Comparison of ENCODE assay signal across 8 mouse cellular contexts in genomic region chr11:48823536-48823972, GRCm38 (mm10). TPM values are rescaled to one million over a fixed set of nuclear protein-coding genes. Genes with fewer than 3 reads are reported as not detected.
DNase-seq lines count a peak whose midpoint lies in the region; ATAC-seq and TF ChIP-seq lines count a peak whose summit lies in the region.

No protein-coding gene starts in this region.

- WGBS in liver, embryonic 13.5 days (ENCODE audit: insufficient replicate concordance), result under 1% methylated on average over 15 of the region's 15 CpGs
- WGBS in stomach, postnatal 0 days, result 2% methylated on average over 15 of the region's 15 CpGs

- TF ChIP-seq EP300 in stomach, postnatal 0 days (optimal IDR thresholded peaks at IDR 0.05), result no peak

- H3K9ac ChIP-seq in liver, embryonic 13.5 days, result peak overlapping the region; percentile 59
- no peak overlapping the region for H3K9ac ChIP-seq in stomach, postnatal 0 days (ENCODE audit: low read length)

- H3K27me3 ChIP-seq in liver, embryonic 13.5 days, result peaks cover 27% of the 10 kb centered on the region
- no peaks in the 10 kb centered on the region for H3K27me3 ChIP-seq in myocyte (ENCODE audit: control insufficient read depth, insufficient read depth, insufficient read length)
- H3K27me3 ChIP-seq in stomach, postnatal 0 days (ENCODE audit: control insufficient read depth, insufficient read depth, low read length), result no peaks in the 10 kb centered on the region

- H3K4me2 ChIP-seq in liver, embryonic 13.5 days, result peak overlapping the region; percentile 85
- H3K4me2 ChIP-seq in myocyte (ENCODE audit: low read depth), result peak overlapping the region; percentile 44
- peak overlapping the region; percentile 63 for H3K4me2 ChIP-seq in stomach, postnatal 0 days (replicated peaks; ENCODE audit: low read depth)

- 0 out of 2 replicates have a peak, but pooled peaks have one; percentile 15 for TF ChIP-seq CTCF in layer of hippocampus, adult 2 months (conservative IDR thresholded peaks at IDR 0.05)
- 0 out of 2 replicates have a peak, but pooled peaks have one; percentile 11 for TF ChIP-seq CTCF in stomach, postnatal 0 days (IDR thresholded peaks at IDR 0.05; ENCODE audit: low read depth)

- H3K4me3 ChIP-seq in layer of hippocampus, adult 2 months, result peak overlapping the region; percentile 60
- peak overlapping the region; percentile 61 for H3K4me3 ChIP-seq in liver, embryonic 13.5 days (replicated peaks)
- H3K4me3 ChIP-seq in myocyte, result no peak overlapping the region
- H3K4me3 ChIP-seq in stomach, postnatal 0 days (ENCODE audit: low read depth, low read length), result peak overlapping the region; percentile 32

- H3ac ChIP-seq in myocyte (ENCODE audit: control insufficient read depth, insufficient read length), result no peak overlapping the region

- H3K36me3 ChIP-seq in liver, embryonic 13.5 days, result peaks cover 3% of the 10 kb centered on the region; the same call in 1 of the 2 replicates
- no peaks in the 10 kb centered on the region for H3K36me3 ChIP-seq in myocyte (ENCODE audit: control insufficient read depth, insufficient read depth)
- no peaks in the 10 kb centered on the region for H3K36me3 ChIP-seq in stomach, postnatal 0 days (ENCODE audit: control insufficient read depth, insufficient read depth, low read length)

- H3K9me3 ChIP-seq in liver, embryonic 13.5 days (replicated peaks), result peaks cover 6% of the 10 kb centered on the region; the same call in 1 of the 2 replicates
- no peaks in the 10 kb centered on the region for H3K9me3 ChIP-seq in stomach, postnatal 0 days (ENCODE audit: control insufficient read depth, low read length)

- TF ChIP-seq POLR2A in myocyte (IDR thresholded peaks at IDR 0.05; ENCODE audit: insufficient read length, low read depth), result no peak

- H3K4me1 ChIP-seq in liver, embryonic 13.5 days (replicated peaks), result peaks cover 57% of the 10 kb centered on the region
- 0 out of 2 replicates have a peak, but pooled peaks cover 3% of the 10 kb centered on the region for H3K4me1 ChIP-seq in stomach, postnatal 0 days (replicated peaks; ENCODE audit: control insufficient read depth, insufficient read depth)

- peak; percentile 76 for ATAC-seq in inflammation-experienced regulatory T-cells, adult 6 months
- peak; percentile 74 for ATAC-seq in liver, embryonic 13.5 days (ENCODE audit: low read depth)
- ATAC-seq in stomach, postnatal 0 days (ENCODE audit: low FRiP score, low TSS enrichment), result no peak

- H3K27ac ChIP-seq in layer of hippocampus, adult 2 months, result no peak overlapping the region
- H3K27ac ChIP-seq in liver, embryonic 13.5 days, result no peak overlapping the region
- H3K27ac ChIP-seq in stomach, postnatal 0 days (replicated peaks), result no peak overlapping the region

- no peaks in the 10 kb centered on the region for H3K79me2 ChIP-seq in myocyte (ENCODE audit: control insufficient read depth, insufficient read depth)

- DNase-seq in layer of hippocampus, adult 2 months (ENCODE audit: low spot score in 2 of 2), result peak in 1 of 2 experiments; percentile 57
- DNase-seq in layer of hippocampus, adult 9-10 months (ENCODE audit: low spot score), result no peak
- DNase-seq in cerebellum, adult 9-10 months, result peak; percentile 73
- peak; percentile 93 for DNase-seq in forelimb bud, embryonic 11.5 days (ENCODE audit: low read depth, low spot score)
- peak; percentile 76 for DNase-seq in liver, embryonic 13.5 days
- peak; percentile 66 for DNase-seq in stomach, postnatal 0 days (ENCODE audit: low spot score)

TF ChIP-seq in myocyte, 11 proteins besides CTCF, POLR2A, EP300 and RAD21:
- TF ChIP-seq MYOG (IDR thresholded peaks at IDR 0.05; ENCODE audit: control insufficient read depth in 1 of 3, insufficient read depth in 1 of 3, insufficient read length in 2 of 3, low read depth in 2 of 3) (no peak), CEBPB (IDR thresholded peaks at IDR 0.05; ENCODE audit: insufficient read depth, poor library complexity, severe bottlenecking) (no peak), E2F4 (IDR thresholded peaks at IDR 0.05; ENCODE audit: insufficient read depth) (no peak), TCF12 (IDR thresholded peaks at IDR 0.05; ENCODE audit: insufficient read depth, poor library complexity, severe bottlenecking) (no peak), SRF (IDR thresholded peaks at IDR 0.05; ENCODE audit: control insufficient read depth, insufficient read length, low read depth) (no peak), TCF3 (IDR thresholded peaks at IDR 0.05; ENCODE audit: insufficient read length, low read depth) (no peak), POLR2AphosphoS2 (IDR thresholded peaks at IDR 0.05; ENCODE audit: insufficient read length, low read depth) (no peak), MAX (IDR thresholded peaks at IDR 0.05; ENCODE audit: low read depth) (no peak), MYOD1 (IDR thresholded peaks at IDR 0.05; ENCODE audit: control insufficient read depth in 1 of 3, insufficient read length in 2 of 3, low read depth in 2 of 3) (no peak), USF1 (IDR thresholded peaks at IDR 0.05; ENCODE audit: low read depth) (no peak), REST (IDR thresholded peaks at IDR 0.05; ENCODE audit: insufficient read depth, insufficient read length) (no peak)

RNA-seq across cellular contexts. Expression of gene Trim7, which starts 2.4 kb away (rescaled TPM):
- 1 to 10 TPM; 2.6 to 2.8 TPM for total RNA-seq in layer of hippocampus, adult 2 months (2021)
- 1 to 10 TPM in 2 of 3 experiments, under 1 TPM in 1; 0.58 to 2.1 (median 1.1) TPM for polyA plus RNA-seq in inflammation-experienced regulatory T-cells, adult 6 months (2017; shearing (Covaris generic))
- polyA plus RNA-seq in liver, embryonic 13.5 days (2015; fragmentation: Nextera tagmentation; extraction: Ambion mirVana), result 0.06 and 0.09 TPM in 2 replicates
- 5.4 TPM for polyA plus RNA-seq in myocyte (2012; fragmentation: generic; extraction: Trizol)
- 3.0 and 3.4 TPM in 2 replicates for polyA plus RNA-seq in stomach, postnatal 0 days (2015; fragmentation: Nextera tagmentation; extraction: Ambion mirVana)

RNA-seq across cellular contexts. Expression of gene Gm12184, which starts 2.9 kb away (rescaled TPM):
- 1 to 10 TPM in 1 of 2 experiments, under 1 TPM in 1; 0.79 to 1.3 TPM for total RNA-seq in layer of hippocampus, adult 2 months (2021)
- 1 to 10 TPM; 1.3 to 2.8 (median 2.5) TPM for polyA plus RNA-seq in inflammation-experienced regulatory T-cells, adult 6 months (2017; shearing (Covaris generic))
- polyA plus RNA-seq in liver, embryonic 13.5 days (2015; fragmentation: Nextera tagmentation; extraction: Ambion mirVana), result 1.2 and 1.7 TPM in 2 replicates
- 13.2 TPM for polyA plus RNA-seq in myocyte (2012; fragmentation: generic; extraction: Trizol)
- polyA plus RNA-seq in stomach, postnatal 0 days (2015; fragmentation: Nextera tagmentation; extraction: Ambion mirVana), result 5.0 and 7.3 TPM in 2 replicates

RNA-seq across cellular contexts. Expression of gene Trim41, which starts 6.4 kb away (rescaled TPM):
- total RNA-seq in layer of hippocampus, adult 2 months (2021), result 10 to 100 TPM; 56.8 to 61.5 TPM
- 1 to 10 TPM; 2.5 to 4.6 (median 3.3) TPM for polyA plus RNA-seq in inflammation-experienced regulatory T-cells, adult 6 months (2017; shearing (Covaris generic))
- polyA plus RNA-seq in liver, embryonic 13.5 days (2015; fragmentation: Nextera tagmentation; extraction: Ambion mirVana), result 1.7 and 2.4 TPM in 2 replicates
- 31.3 TPM for polyA plus RNA-seq in myocyte (2012; fragmentation: generic; extraction: Trizol)
- polyA plus RNA-seq in stomach, postnatal 0 days (2015; fragmentation: Nextera tagmentation; extraction: Ambion mirVana), result 3.6 and 4.0 TPM in 2 replicates

RNA-seq across cellular contexts. Expression of gene Rack1, which starts 23.4 kb away (rescaled TPM):
- 100 to 1,000 TPM; 226 to 240 TPM for total RNA-seq in layer of hippocampus, adult 2 months (2021)
- polyA plus RNA-seq in inflammation-experienced regulatory T-cells, adult 6 months (2017; shearing (Covaris generic)), result 1,000 to 10,000 TPM; 1,163 to 1,603 (median 1,351) TPM
- 688 and 710 TPM in 2 replicates for polyA plus RNA-seq in liver, embryonic 13.5 days (2015; fragmentation: Nextera tagmentation; extraction: Ambion mirVana)
- polyA plus RNA-seq in myocyte (2012; fragmentation: generic; extraction: Trizol), result 2,993 TPM
- 524 and 529 TPM in 2 replicates for polyA plus RNA-seq in stomach, postnatal 0 days (2015; fragmentation: Nextera tagmentation; extraction: Ambion mirVana)

RNA-seq across cellular contexts. Expression of gene Irgm1, which starts 47.9 kb away (rescaled TPM):
- total RNA-seq in layer of hippocampus, adult 2 months (2021), result 1 to 10 TPM; 3.6 to 4.3 TPM
- polyA plus RNA-seq in inflammation-experienced regulatory T-cells, adult 6 months (2017; shearing (Covaris generic)), result 100 to 1,000 TPM; 172 to 210 (median 188) TPM
- 17.0 and 19.8 TPM in 2 replicates for polyA plus RNA-seq in liver, embryonic 13.5 days (2015; fragmentation: Nextera tagmentation; extraction: Ambion mirVana)
- polyA plus RNA-seq in myocyte (2012; fragmentation: generic; extraction: Trizol), result 6.9 TPM
- 12.8 and 14.4 TPM in 2 replicates for polyA plus RNA-seq in stomach, postnatal 0 days (2015; fragmentation: Nextera tagmentation; extraction: Ambion mirVana)
